Mouse (Mus musculus): ENCODE results near the gene Arrdc2. TPM values are rescaled to one million over a fixed set of nuclear protein-coding genes. Genes with fewer than 3 reads are reported as not detected.

The Arrdc2 gene
- polyA plus RNA-seq, 1 experiment from 2014 or later = 8.1 TPM

DNA sequence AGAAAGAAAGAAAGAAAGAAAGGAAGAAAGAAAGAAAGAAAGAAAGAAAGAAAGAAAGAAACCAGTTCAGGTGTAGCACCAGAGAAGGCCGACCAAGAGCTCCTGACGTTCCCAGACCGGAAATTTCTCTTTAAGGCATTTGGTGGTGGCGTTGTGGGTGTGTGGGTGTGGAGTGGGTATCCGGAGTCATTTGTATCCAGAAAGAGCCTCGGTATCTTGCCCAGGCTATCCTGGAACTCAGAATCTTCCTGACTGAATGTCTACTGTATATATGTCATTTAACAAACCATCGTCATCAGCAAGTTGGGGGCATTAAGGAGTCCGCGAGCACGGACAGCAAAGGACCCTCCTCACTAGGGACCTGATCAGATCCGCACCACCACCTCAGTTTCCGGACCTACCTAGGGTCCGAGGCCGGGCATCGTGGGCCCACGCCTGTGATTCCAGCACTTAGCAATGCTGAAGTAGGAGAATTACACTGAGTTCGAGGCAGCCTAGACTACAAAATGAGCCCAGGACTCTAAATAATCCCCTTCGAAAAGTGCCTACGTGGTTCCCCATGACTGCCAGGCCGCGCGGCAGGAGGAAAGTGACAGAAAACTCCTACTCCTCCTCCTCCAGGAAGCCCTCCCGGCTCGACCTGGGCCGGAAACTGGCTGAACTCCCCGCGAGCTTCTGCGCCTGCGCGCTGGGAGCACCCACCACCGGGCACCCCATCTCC is 33.3 kb upstream of the Arrdc2 start:
- peak overlapping the region; percentile 90 for H3K27ac ChIP-seq
- H3K9ac ChIP-seq = peak overlapping the region; percentile 49
- peak overlapping the region; percentile 50 for H3K4me3 ChIP-seq
- peak; percentile 3; the same call in 1 of the 2 replicates for ATAC-seq (replicated peaks)
- peaks cover 41% of the 10 kb centered on the region for H3K4me1 ChIP-seq
- H3K36me3 ChIP-seq (replicated peaks) = no peaks in the 10 kb centered on the region
- H3K4me2 ChIP-seq = peak overlapping the region; percentile 87
- WGBS = 6% methylated on average over 31 of the region's 31 CpGs
- no peaks in the 10 kb centered on the region for H3K9me3 ChIP-seq
- H3K27me3 ChIP-seq (replicated peaks) = no peaks in the 10 kb centered on the region

- ATAC-seq (replicated peaks) = no peak
- H3K9ac ChIP-seq = no peak overlapping the region
- no peaks in the 10 kb centered on the region for H3K9me3 ChIP-seq
- no peak overlapping the region for H3K4me3 ChIP-seq
- 84% methylated on average over 5 of the region's 5 CpGs for WGBS
- no peak overlapping the region for H3K27ac ChIP-seq
- H3K4me1 ChIP-seq = peaks cover 49% of the 10 kb centered on the region
- no peaks in the 10 kb centered on the region for H3K36me3 ChIP-seq (replicated peaks)
- no peak overlapping the region for H3K4me2 ChIP-seq
- H3K27me3 ChIP-seq (replicated peaks) = no peaks in the 10 kb centered on the region
Measured at GRCm38 (mm10) chr8:70871195-70871807, 31.8 kb upstream of the Arrdc2 start.

GRCm38 (mm10) chr8:70869601-70870041 is 30.1 kb upstream of the Arrdc2 start:
- H3K27ac ChIP-seq = peak overlapping the region; percentile 79
- H3K27me3 ChIP-seq (replicated peaks) = no peaks in the 10 kb centered on the region
- H3K4me1 ChIP-seq = peaks cover 61% of the 10 kb centered on the region
- no peak overlapping the region for H3K4me3 ChIP-seq
- no peak overlapping the region; the same call in 1 of the 2 replicates for H3K9ac ChIP-seq
- 47% methylated on average over 16 of the region's 16 CpGs for WGBS
- H3K4me2 ChIP-seq = peak overlapping the region; percentile 30
- H3K9me3 ChIP-seq = no peaks in the 10 kb centered on the region
- peak; percentile 7; the same call in 1 of the 2 replicates for ATAC-seq (replicated peaks)
- H3K36me3 ChIP-seq (replicated peaks) = no peaks in the 10 kb centered on the region

DNA sequence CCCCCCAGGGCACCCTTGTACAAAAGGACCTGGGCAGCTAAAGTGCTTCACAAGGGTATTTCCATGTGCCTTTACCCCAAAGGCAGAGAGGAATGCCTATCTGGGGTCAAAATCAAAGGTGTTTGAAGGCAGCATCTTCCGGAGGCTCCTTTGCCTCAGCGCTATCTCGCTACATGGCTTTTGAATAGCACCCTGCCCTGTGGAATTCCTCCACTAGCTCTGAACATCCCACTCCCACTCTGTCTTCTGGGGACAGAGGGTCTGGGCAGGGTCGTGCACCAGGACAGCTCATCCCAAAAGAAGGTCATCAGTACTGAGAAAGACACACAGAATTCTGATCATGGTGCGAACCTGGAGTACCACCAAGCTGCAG is 29.7 kb upstream of the Arrdc2 start:
- ATAC-seq (replicated peaks) = no peak
- H3K4me3 ChIP-seq = no peak overlapping the region; the same call in 1 of the 2 replicates

GRCm38 (mm10) chr8:70868559-70869198 is 29.2 kb upstream of the Arrdc2 start:
- Histone ChIP-seq H3K4me2 (peak overlapping the region; percentile 30), H3K9me3 (no peaks in the 10 kb centered on the region), H3K27me3 (replicated peaks) (no peaks in the 10 kb centered on the region), H3K4me1 (peaks cover 66% of the 10 kb centered on the region), H3K4me3 (no peak overlapping the region; the same call in 1 of the 2 replicates), H3K27ac (peak overlapping the region; percentile 79), H3K36me3 (replicated peaks) (no peaks in the 10 kb centered on the region), H3K9ac (peak overlapping the region; percentile 25)
- ATAC-seq (replicated peaks) = no peak
- WGBS = 16% methylated on average over 40 of the region's 40 CpGs

More for the DNA sequence above, 29.7 kb upstream of the Arrdc2 start:
- H3K4me1 ChIP-seq = peaks cover 66% of the 10 kb centered on the region
- WGBS = 31% methylated on average over 5 of the region's 5 CpGs
- no peaks in the 10 kb centered on the region for H3K36me3 ChIP-seq (replicated peaks)
- peak overlapping the region; percentile 25 for H3K9ac ChIP-seq
- peak overlapping the region; percentile 30 for H3K4me2 ChIP-seq
- peak overlapping the region; percentile 79 for H3K27ac ChIP-seq
- H3K27me3 ChIP-seq (replicated peaks) = no peaks in the 10 kb centered on the region
- H3K9me3 ChIP-seq = no peaks in the 10 kb centered on the region

- ATAC-seq (replicated peaks) = no peak
- peak overlapping the region; percentile 95 for H3K27ac ChIP-seq
- no peaks in the 10 kb centered on the region for H3K9me3 ChIP-seq
- H3K27me3 ChIP-seq (replicated peaks) = no peaks in the 10 kb centered on the region
- peak overlapping the region; percentile 95; the same call in 1 of the 2 replicates for H3K4me2 ChIP-seq
- 84% methylated on average over 7 of the region's 7 CpGs for WGBS
- H3K4me1 ChIP-seq = peaks cover 73% of the 10 kb centered on the region
- H3K4me3 ChIP-seq = no peak overlapping the region
- H3K36me3 ChIP-seq (replicated peaks) = no peaks in the 10 kb centered on the region
- H3K9ac ChIP-seq = no peak overlapping the region; the same call in 1 of the 2 replicates
Measured at GRCm38 (mm10) chr8:70866566-70866965, 27.0 kb upstream of the Arrdc2 start.

GRCm38 (mm10) chr8:70866001-70866520 is 26.5 kb upstream of the Arrdc2 start:
- no peaks in the 10 kb centered on the region for H3K27me3 ChIP-seq (replicated peaks)
- no peaks in the 10 kb centered on the region for H3K9me3 ChIP-seq
- H3K4me2 ChIP-seq = peak overlapping the region; percentile 95
- peak; percentile 15 for ATAC-seq (replicated peaks)
- 4% methylated on average over 12 of the region's 12 CpGs for WGBS
- H3K27ac ChIP-seq = peak overlapping the region; percentile 95
- peaks cover 75% of the 10 kb centered on the region for H3K4me1 ChIP-seq
- peak overlapping the region; percentile 56 for H3K4me3 ChIP-seq
- no peaks in the 10 kb centered on the region for H3K36me3 ChIP-seq (replicated peaks)
- peak overlapping the region; percentile 37 for H3K9ac ChIP-seq

GRCm38 (mm10) chr8:70865350-70866000 is 26.0 kb upstream of the Arrdc2 start:
- Histone ChIP-seq H3K9me3 (no peaks in the 10 kb centered on the region), H3K36me3 (replicated peaks) (no peaks in the 10 kb centered on the region), H3K27ac (peak overlapping the region; percentile 95), H3K4me3 (peak overlapping the region; percentile 56), H3K9ac (peak overlapping the region; percentile 65), H3K4me1 (peaks cover 75% of the 10 kb centered on the region), H3K4me2 (peak overlapping the region; percentile 95), H3K27me3 (replicated peaks) (no peaks in the 10 kb centered on the region)
- under 1% methylated on average over 46 of the region's 46 CpGs for WGBS
- ATAC-seq (replicated peaks) = peak; percentile 84

DNA sequence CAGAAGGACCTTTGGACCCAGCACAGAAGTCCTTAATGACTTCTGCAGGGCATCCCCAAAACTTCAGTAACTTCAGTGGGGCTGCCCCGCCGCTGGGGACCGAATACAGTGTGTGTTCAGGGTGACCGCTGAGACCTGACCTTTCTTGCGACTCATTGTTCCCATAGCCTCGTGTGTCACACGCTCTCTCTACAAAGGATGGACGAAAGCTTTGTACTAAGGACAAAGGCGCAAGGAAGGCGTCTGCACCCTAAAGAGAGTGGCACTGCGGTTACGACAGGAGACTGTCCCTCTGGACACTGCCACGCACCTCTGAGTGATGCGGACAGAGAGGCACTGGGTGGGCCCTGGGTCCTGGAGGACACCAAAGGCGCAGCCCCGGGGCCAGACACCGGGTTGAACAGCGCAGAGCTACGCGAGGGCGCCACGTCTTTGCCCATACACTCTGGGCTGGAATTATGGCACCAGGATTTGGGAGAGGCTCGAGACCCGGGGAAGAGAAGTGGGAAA is 25.2 kb upstream of the Arrdc2 start:
- Histone ChIP-seq H3K4me2 (peak overlapping the region; percentile 95), H3K27me3 (replicated peaks) (no peaks in the 10 kb centered on the region), H3K36me3 (replicated peaks) (no peaks in the 10 kb centered on the region), H3K9ac (peak overlapping the region; percentile 65), H3K4me1 (peaks cover 73% of the 10 kb centered on the region), H3K9me3 (no peaks in the 10 kb centered on the region), H3K4me3 (peak overlapping the region; percentile 56), H3K27ac (peak overlapping the region; percentile 95)
- ATAC-seq (replicated peaks) = peak; percentile 32
- under 1% methylated on average over 24 of the region's 24 CpGs for WGBS

DNA sequence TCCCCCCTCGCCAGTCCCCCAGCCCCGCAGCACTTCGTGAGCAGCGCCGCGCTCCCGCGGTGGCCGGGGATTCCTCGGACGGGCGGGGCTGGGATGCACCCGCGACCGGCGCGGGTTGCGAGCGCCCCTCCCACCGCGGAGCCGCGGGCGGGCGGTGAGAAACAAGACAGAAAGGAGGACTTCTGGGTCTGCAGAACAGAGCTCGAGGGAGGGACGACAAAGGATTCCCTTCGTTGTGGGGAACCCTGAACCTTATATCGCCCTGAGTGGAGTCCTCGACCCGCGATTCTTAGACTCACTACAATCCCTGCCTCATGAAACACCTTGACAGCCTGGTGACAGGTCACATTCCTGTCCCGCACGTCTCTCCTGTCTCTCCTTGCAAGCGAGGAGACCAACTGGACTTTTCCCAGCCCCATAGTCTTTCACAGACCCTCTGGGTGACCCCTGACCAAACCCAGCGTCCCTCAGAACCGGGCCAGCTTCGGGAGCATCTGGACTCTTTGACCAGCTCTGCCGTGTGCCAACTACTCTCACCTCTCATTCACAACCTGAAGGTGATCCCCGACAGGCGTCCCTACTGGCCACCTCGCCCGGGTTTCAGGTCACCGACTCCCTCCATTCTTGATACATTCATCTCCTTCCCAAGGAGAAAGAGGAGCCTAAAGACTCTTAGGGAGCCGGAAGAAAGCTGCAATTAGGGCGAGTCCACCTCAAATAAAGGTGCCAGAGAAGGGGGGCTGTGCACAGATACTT is 24.6 kb upstream of the Arrdc2 start:
- no peaks in the 10 kb centered on the region for H3K36me3 ChIP-seq (replicated peaks)
- no peak for ATAC-seq (replicated peaks)
- peak overlapping the region; percentile 56 for H3K4me3 ChIP-seq
- H3K27me3 ChIP-seq (replicated peaks) = no peaks in the 10 kb centered on the region
- H3K27ac ChIP-seq = peak overlapping the region; percentile 95
- H3K9ac ChIP-seq = peak overlapping the region; percentile 65
- no peaks in the 10 kb centered on the region for H3K9me3 ChIP-seq
- 2% methylated on average over 46 of the region's 46 CpGs for WGBS
- H3K4me2 ChIP-seq = peak overlapping the region; percentile 95
- H3K4me1 ChIP-seq = peaks cover 67% of the 10 kb centered on the region

Measured in midbrain, embryonic 15.5 days (tissue).